Mouse (Mus musculus) cerebellum, adult 2 months (tissue): ENCODE results near the gene 2310039H08Rik. TPM values are rescaled to one million over a fixed set of nuclear protein-coding genes. Genes with fewer than 3 reads are reported as not detected.

ENCODE experiments used
- DNase-seq, 2 experiments: peaks; one replicate each; pipeline ENCODE4 v3.0.0; 2021
- H3K27ac ChIP-seq: fragments of 200-500 bp; 2 replicates; pipeline ENCODE4 v1.5.1; 2012; ENCODE audit warnings: low read length, control low read depth, inconsistent platforms; ENCODE audit not compliant: insufficient read depth
- H3K27me3 ChIP-seq: fragments of 200-500 bp; 2 replicates; pipeline ENCODE4 v1.6.1; 2012; ENCODE audit warnings: inconsistent platforms, mild to moderate bottlenecking, low read length, moderate library complexity; ENCODE audit not compliant: control insufficient read depth, insufficient read depth
- H3K4me1 ChIP-seq: fragments of 200-500 bp; 2 replicates; pipeline ENCODE4 v1.6.1; 2011; ENCODE audit warnings: low read length; ENCODE audit not compliant: control insufficient read depth, insufficient read depth
- H3K4me3 ChIP-seq: fragments of 200-500 bp; replicated peaks from 2 replicates; pipeline ENCODE3; 2011; ENCODE audit warnings: mild to moderate bottlenecking, low read depth, low read length, control low read depth; ENCODE audit not compliant: insufficient read depth
- CTCF ChIP-seq: fragments of 200-500 bp; IDR thresholded peaks from 2 replicates; pipeline ENCODE4 v1.5.1; 2011; ENCODE audit warnings: low read depth, mild to moderate bottlenecking, control low read depth, low read length, moderate library complexity, borderline replicate concordance; ENCODE audit not compliant: insufficient read depth
- POLR2A ChIP-seq: fragments of 200-500 bp; IDR thresholded peaks from 2 replicates; pipeline ENCODE4 v1.6.1; 2011; ENCODE audit warnings: low read length, control low read depth, borderline replicate concordance; ENCODE audit not compliant: insufficient read depth
- WGBS: fragments of 180-500 bp; shearing (Covaris S2); methylation state at CpG from one replicate; pipeline ENCODE4 v1.1.7; 2018; 5-methylcytosine and 5-hydroxymethylcytosine counted together
- polyA plus RNA-seq: library from polyadenylated mRNA; depleted of rRNA; stranded (reverse); fragments of >200 nt; gene quantifications from 2 replicates; pipeline ENCODE4 v1.2.3, GENCODE M21; 2012

2310039H08Rik gene
- polyA plus RNA-seq, 1 experiment: 22.1 TPM

DNA sequence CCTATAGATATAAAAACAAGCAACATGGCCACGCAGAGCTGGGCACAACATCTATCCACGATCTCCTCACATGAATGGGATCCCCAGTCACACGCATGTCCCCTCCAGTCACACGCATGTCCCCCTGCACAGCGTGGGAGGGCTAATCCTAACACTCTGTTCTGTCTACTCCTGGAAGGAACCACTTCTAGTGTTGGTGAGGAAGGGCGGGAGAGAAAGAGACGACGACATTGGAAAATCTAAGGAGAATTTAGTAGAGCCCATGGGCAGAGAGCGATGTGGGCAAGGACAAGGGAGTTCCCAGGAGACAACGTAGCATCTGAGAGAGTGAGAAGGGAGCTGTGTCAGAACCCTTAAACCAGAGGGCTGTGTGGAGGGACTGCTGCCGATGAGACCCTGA, 1.9 kb upstream of the 2310039H08Rik start:
- DNase-seq: no peak
- TF ChIP-seq POLR2A: no peak
- no peak for TF ChIP-seq CTCF
- H3K27ac ChIP-seq: no peak overlapping the region
- H3K27me3 ChIP-seq: no peaks in the 10 kb centered on the region
- 91% methylated on average over 11 of the region's 11 CpGs for WGBS
- 0 out of 2 replicates have a peak, but pooled peaks cover 3% of the 10 kb centered on the region for H3K4me1 ChIP-seq
- H3K4me3 ChIP-seq: no peak overlapping the region

DNA sequence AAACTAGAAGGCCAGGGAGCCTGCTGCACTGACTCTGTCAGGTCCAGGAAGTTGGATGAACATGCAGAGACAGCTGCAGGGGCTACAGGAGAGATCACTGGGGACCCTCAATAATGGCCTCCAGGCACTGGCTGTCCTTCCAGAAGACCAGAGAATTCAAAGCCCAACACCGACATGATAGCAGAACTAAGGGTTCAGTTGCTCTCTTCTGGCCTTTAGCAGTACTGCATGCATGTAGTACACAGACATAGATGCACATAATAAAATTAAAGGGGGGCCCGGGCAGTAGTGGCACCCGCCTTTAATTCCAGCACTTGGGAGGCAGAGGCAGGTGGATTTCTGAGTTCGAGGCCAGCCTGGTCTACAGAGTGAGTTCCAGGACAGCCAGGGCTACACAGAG, 1.4 kb upstream of the 2310039H08Rik start:
- no peak for DNase-seq
- TF ChIP-seq CTCF (no peak), POLR2A (no peak)
- 0 out of 2 replicates have a peak, but pooled peaks cover 3% of the 10 kb centered on the region for H3K4me1 ChIP-seq
- WGBS: 86% methylated on average over 4 of the region's 4 CpGs
- no peak overlapping the region for H3K27ac ChIP-seq
- no peak overlapping the region for H3K4me3 ChIP-seq
- H3K27me3 ChIP-seq: no peaks in the 10 kb centered on the region

DNA sequence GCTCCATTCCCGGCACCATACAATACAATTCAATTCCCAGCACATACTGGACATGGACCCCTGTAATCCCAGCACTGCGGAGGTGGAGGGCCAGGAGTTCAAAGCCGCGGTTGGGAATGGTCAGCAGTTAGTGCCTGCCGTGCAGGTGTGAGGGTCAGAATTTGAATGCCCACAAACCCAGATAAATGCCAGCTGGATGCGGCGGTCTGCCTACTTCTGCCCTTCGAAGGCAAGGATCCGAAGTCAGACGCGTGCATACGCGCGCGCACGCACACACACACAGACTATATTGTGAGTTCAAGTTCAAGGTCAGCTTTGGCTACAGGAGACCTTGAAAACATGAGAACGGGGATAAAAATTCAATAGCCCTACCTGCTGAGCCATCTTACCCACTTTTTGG, 819 bp upstream of the 2310039H08Rik start:
- DNase-seq: peak in 1 of 2 experiments; percentile 21
- Histone ChIP-seq H3K4me1 (0 out of 2 replicates have a peak, but pooled peaks cover 3% of the 10 kb centered on the region), H3K27me3 (no peaks in the 10 kb centered on the region), H3K27ac (peak overlapping the region; percentile 16; the same call in 1 of the 2 replicates), H3K4me3 (peak overlapping the region; percentile 73)
- TF ChIP-seq CTCF (no peak), POLR2A (no peak)
- WGBS: 56% methylated on average over 17 of the region's 17 CpGs

DNA sequence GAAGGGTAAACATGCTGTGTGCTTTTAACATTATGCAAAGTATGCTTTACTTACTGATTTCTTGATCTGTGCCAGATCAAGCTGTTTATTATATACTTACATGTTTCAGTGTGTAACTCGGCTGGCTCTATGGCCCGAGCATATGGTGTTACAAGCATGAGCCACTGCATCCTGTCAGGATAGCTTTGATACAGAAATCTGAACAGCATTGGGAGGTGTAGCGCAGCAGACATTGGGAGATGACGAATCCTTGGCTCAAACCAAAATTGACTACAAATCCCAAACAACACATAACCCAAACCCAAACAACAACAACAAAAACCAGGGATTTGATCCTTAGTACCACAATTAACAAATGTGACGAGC, 414 bp upstream of the 2310039H08Rik start:
- WGBS: 2% methylated on average over 5 of the region's 5 CpGs
- peak overlapping the region; percentile 16 for H3K27ac ChIP-seq
- peak overlapping the region; percentile 73 for H3K4me3 ChIP-seq
- DNase-seq: no peak
- 0 out of 2 replicates have a peak, but pooled peaks cover 3% of the 10 kb centered on the region for H3K4me1 ChIP-seq
- no peaks in the 10 kb centered on the region for H3K27me3 ChIP-seq
- TF ChIP-seq POLR2A (no peak), CTCF (no peak)

DNA sequence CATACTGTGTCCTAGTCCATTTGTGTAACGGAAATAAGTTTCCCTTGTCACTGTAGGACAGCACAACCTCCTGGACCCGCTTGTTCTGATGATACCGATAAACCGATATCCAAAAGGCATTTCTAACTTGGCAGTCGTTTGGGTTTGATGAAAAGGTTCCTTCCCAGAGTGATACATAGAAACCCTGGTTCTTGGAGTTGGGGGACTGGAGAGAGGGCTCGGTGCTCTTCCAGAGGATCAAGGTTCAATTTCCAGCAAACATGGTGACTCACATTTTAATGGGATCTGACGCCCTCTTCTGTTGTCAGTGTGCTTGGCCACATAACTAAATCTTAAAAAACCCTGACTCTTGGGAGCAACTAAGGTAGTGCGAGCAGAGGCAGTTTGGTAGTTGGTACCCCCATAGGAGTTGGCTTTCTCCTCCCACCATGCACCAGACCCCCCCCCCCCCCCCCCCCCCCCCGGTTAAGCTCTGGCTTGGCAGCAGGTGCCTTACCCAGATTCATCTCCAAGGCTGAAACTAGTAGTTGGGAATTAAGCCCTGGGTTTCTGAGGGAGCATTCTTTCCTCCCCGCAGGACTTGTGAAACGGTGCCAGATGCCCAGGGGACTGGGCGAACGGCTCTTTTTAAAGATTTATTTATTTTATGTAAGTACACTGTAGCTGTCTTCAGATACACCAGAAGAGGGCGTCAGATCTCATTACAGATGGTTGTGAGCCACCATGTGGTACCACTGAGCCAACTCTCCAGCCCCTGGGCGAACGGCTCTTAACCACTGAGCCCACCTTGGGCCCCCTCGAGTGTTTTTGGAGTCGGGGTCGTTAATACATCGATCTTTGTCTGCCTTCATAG, 1.1 kb downstream of the 2310039H08Rik start:
- Histone ChIP-seq H3K4me1 (0 out of 2 replicates have a peak, but pooled peaks cover 3% of the 10 kb centered on the region), H3K4me3 (peak overlapping the region; percentile 73), H3K27me3 (no peaks in the 10 kb centered on the region), H3K27ac (no peak overlapping the region)
- TF ChIP-seq POLR2A (no peak), CTCF (peak; percentile 25; the same call in 1 of the 2 replicates)
- peak in 1 of 2 experiments; percentile 34 for DNase-seq
- WGBS: 4% methylated on average over 19 of the region's 20 CpGs

DNA sequence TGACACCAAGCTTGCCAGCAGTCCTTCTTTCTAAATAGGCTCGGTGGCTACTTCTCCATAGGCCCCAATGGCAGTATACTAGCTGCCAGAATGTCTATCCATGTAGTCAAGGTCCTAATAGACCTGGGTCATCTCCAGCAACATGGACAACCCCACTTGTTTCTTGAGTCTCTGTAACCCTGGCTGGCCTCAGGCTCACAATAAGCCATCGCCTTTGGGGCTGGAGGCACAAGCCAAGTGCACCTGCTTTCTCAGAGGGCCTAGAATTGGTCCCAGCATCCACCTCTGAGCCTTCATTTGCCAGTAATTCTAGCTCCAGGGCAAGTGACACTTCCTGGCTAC, 1.7 kb downstream of the 2310039H08Rik start:
- H3K4me1 ChIP-seq: 0 out of 2 replicates have a peak, but pooled peaks cover 3% of the 10 kb centered on the region
- no peaks in the 10 kb centered on the region for H3K27me3 ChIP-seq
- TF ChIP-seq CTCF: no peak
- no peak for TF ChIP-seq POLR2A
- 22% methylated on average over 2 of the region's 2 CpGs for WGBS
- no peak for DNase-seq
- no peak overlapping the region for H3K4me3 ChIP-seq
- H3K27ac ChIP-seq: no peak overlapping the region

DNA sequence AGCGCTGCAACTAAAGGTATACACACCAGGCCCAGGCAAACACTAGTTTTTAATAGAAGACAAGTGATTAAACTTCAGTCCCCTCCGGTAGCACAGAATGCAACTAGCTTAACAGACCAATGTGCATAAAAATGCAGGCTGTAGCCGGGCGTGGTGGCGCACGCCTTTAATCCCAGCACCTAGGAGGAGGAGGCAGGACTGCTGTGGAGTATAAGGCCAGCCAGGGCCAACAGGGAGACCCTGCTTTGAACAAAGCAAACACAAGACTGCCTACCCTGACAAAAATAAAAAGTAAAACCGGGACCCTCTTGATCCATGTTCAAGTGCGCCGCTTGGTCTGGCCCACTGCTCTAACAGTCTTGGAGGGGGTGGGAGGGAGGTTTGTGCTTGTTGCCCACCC, 2.6 kb downstream of the 2310039H08Rik start:
- no peaks in the 10 kb centered on the region for H3K27me3 ChIP-seq
- 93% methylated on average over 9 of the region's 9 CpGs for WGBS
- no peak for TF ChIP-seq CTCF
- no peak for TF ChIP-seq POLR2A
- DNase-seq: no peak
- H3K27ac ChIP-seq: no peak overlapping the region
- H3K4me1 ChIP-seq: 0 out of 2 replicates have a peak, but pooled peaks cover 3% of the 10 kb centered on the region
- H3K4me3 ChIP-seq: no peak overlapping the region

DNA sequence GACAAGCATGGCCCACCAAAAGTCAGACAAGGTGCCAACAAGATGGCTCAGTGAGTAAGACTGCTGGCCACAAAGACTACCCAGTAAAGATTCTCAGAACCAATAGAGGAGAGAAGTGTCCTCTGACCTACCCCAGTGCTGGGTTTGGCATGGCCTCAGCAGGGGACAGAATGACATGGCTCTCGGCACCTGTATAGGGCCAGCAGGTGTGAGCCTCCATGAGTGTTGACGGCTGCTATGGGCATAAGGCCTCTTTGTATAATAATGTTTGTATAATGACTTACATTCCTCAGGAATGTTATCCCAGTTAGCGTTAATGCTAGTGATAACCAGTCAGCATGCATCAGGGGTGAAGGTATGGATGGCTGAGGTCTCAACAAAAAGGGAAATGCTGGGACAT, 3.7 kb downstream of the 2310039H08Rik start:
- TF ChIP-seq CTCF (no peak), POLR2A (no peak)
- Histone ChIP-seq H3K27ac (no peak overlapping the region), H3K4me1 (0 out of 2 replicates have a peak, but pooled peaks cover 3% of the 10 kb centered on the region), H3K27me3 (no peaks in the 10 kb centered on the region), H3K4me3 (no peak overlapping the region)
- DNase-seq: no peak
- WGBS: 66% methylated on average over 3 of the region's 3 CpGs

DNA sequence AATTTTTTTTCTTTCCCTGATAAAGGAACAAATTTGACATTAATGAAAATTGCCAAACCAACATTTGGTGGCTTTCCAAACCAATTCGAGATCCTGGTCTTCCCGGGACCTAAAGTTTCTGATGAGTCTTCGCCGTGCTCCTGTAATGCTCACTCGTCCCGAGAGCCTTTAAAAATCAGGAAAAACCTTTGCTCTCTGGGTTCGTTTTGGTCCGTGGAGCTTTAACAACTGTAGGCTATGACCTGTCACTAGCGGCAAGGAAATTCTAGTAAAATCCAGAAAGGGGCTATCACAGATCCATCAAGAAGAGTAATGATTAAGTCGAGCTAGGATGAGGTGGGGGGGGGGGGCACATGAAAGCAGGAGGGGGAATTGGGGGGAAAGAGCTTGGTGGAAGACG, 9.4 kb downstream of the 2310039H08Rik start:
- TF ChIP-seq POLR2A (no peak), CTCF (no peak)
- Histone ChIP-seq H3K4me1 (no peaks in the 10 kb centered on the region), H3K27me3 (no peaks in the 10 kb centered on the region), H3K27ac (peak overlapping the region; percentile 23; the same call in 1 of the 2 replicates), H3K4me3 (peak overlapping the region; percentile 97)
- DNase-seq: no peak
- WGBS: under 1% methylated on average over 11 of the region's 11 CpGs
